Mouse (Mus musculus) cerebellum, adult 2 months (tissue): ENCODE measurements around the gene Vapa.

ENCODE experiments used
- CTCF ChIP-seq: fragments of 200-500 bp; IDR thresholded peaks from 2 replicates; pipeline ENCODE4 v1.5.1; 2011; ENCODE audit warnings: low read depth, mild to moderate bottlenecking, control low read depth, low read length, moderate library complexity, borderline replicate concordance; ENCODE audit not compliant: insufficient read depth
- POLR2A ChIP-seq: fragments of 200-500 bp; IDR thresholded peaks from 2 replicates; pipeline ENCODE4 v1.6.1; 2011; ENCODE audit warnings: low read length, control low read depth, borderline replicate concordance; ENCODE audit not compliant: insufficient read depth

- TF ChIP-seq CTCF = no peak
- no peak for TF ChIP-seq POLR2A
These were observed 18.7 kb downstream of the Vapa start for GRCm38 (mm10) chr17:65594687-65595086.
